Mouse (Mus musculus) lung, embryonic 15.5 days (tissue): Measurements from ENCODE around the gene Cybrd1. TPM values are rescaled to one million over a fixed set of nuclear protein-coding genes. Genes with fewer than 3 reads are reported as not detected.

ENCODE experiments used
- ATAC-seq: fragments of 200-750 bp; cut with Nextera tagmentation; 2 replicates; pipeline ENCODE4 v1.8.0; 2017; ENCODE audit warnings: moderate number of reproducible peaks, borderline replicate concordance; ENCODE audit not compliant: low FRiP score, low TSS enrichment; ENCODE audit errors: extremely low read depth
- H3K27ac ChIP-seq: fragments of 300-500 bp; sonication (generic); 2 replicates; pipeline ENCODE4 v1.5.1; 2015; ENCODE audit warnings: moderate library complexity, mild to moderate bottlenecking, inconsistent platforms
- H3K27me3 ChIP-seq: fragments of 300-500 bp; sonication (generic); 2 replicates; pipeline ENCODE4 v1.6.1; 2015; ENCODE audit warnings: inconsistent platforms
- H3K36me3 ChIP-seq: fragments of 300-500 bp; sonication (generic); 2 replicates; pipeline ENCODE4 v1.6.1; 2015; ENCODE audit warnings: inconsistent platforms
- H3K4me1 ChIP-seq: fragments of 300-500 bp; sonication (generic); 2 replicates; pipeline ENCODE4 v1.6.1; 2015; ENCODE audit warnings: inconsistent platforms
- H3K4me2 ChIP-seq: fragments of 300-500 bp; sonication (generic); 2 replicates; pipeline ENCODE4 v1.6.1; 2015; ENCODE audit warnings: inconsistent platforms, mild to moderate bottlenecking, moderate library complexity
- H3K4me3 ChIP-seq: fragments of 300-500 bp; sonication (generic); 2 replicates; pipeline ENCODE4 v1.5.1; 2015; ENCODE audit warnings: mild to moderate bottlenecking, inconsistent platforms
- H3K9ac ChIP-seq: fragments of 300-500 bp; sonication (generic); 2 replicates; pipeline ENCODE4 v1.6.1; 2015; ENCODE audit warnings: inconsistent platforms
- H3K9me3 ChIP-seq: fragments of 300-500 bp; sonication (generic); 2 replicates; pipeline ENCODE4 v1.6.1; 2016; ENCODE audit warnings: inconsistent platforms
- WGBS: fragments of 180-500 bp; shearing (Covaris S2); methylation state at CpG from one replicate; pipeline ENCODE4 v1.1.7; 2015; 5-methylcytosine and 5-hydroxymethylcytosine counted together
- polyA plus RNA-seq: library from polyadenylated mRNA; unstranded; fragments of >200 nt; fragmentation: Nextera tagmentation; extraction: Ambion mirVana; gene quantifications from 2 replicates; pipeline ENCODE4 v1.2.1, GENCODE M21; 2015

Cybrd1 gene
- polyA plus RNA-seq, 1 experiment from 2014 or later: 3.3 TPM

GRCm38 (mm10) chr2:71104696-71105095 is 13.0 kb upstream of the Cybrd1 start:
- WGBS: 61% methylated on average over 3 of the region's 3 CpGs
- Histone ChIP-seq H3K4me1 (no peaks in the 10 kb centered on the region), H3K9me3 (no peaks in the 10 kb centered on the region), H3K27ac (no peak overlapping the region), H3K27me3 (no peaks in the 10 kb centered on the region), H3K4me3 (no peak overlapping the region), H3K4me2 (no peak overlapping the region), H3K36me3 (peaks cover 5% of the 10 kb centered on the region; the same call in 1 of the 2 replicates), H3K9ac (no peak overlapping the region)
- ATAC-seq: no peak

GRCm38 (mm10) chr2:71105469-71106215 is 12.1 kb upstream of the Cybrd1 start:
- Histone ChIP-seq H3K4me2 (no peak overlapping the region), H3K27me3 (no peaks in the 10 kb centered on the region), H3K9ac (no peak overlapping the region), H3K27ac (no peak overlapping the region), H3K9me3 (no peaks in the 10 kb centered on the region), H3K4me3 (no peak overlapping the region), H3K36me3 (peaks cover 3% of the 10 kb centered on the region; the same call in 1 of the 2 replicates), H3K4me1 (no peaks in the 10 kb centered on the region)
- WGBS: 58% methylated on average over 14 of the region's 14 CpGs
- no peak for ATAC-seq

GRCm38 (mm10) chr2:71107225-71107624 is 10.5 kb upstream of the Cybrd1 start:
- H3K4me3 ChIP-seq: no peak overlapping the region
- no peaks in the 10 kb centered on the region for H3K9me3 ChIP-seq
- H3K36me3 ChIP-seq: no peaks in the 10 kb centered on the region
- WGBS: 72% methylated on average over 2 of the region's 2 CpGs
- no peak overlapping the region for H3K27ac ChIP-seq
- H3K9ac ChIP-seq: no peak overlapping the region
- H3K4me2 ChIP-seq: no peak overlapping the region
- H3K27me3 ChIP-seq: no peaks in the 10 kb centered on the region
- no peak for ATAC-seq
- no peaks in the 10 kb centered on the region for H3K4me1 ChIP-seq

- Histone ChIP-seq H3K27ac (no peak overlapping the region), H3K36me3 (no peaks in the 10 kb centered on the region), H3K4me3 (no peak overlapping the region), H3K4me2 (no peak overlapping the region), H3K4me1 (no peaks in the 10 kb centered on the region), H3K9me3 (no peaks in the 10 kb centered on the region), H3K9ac (no peak overlapping the region), H3K27me3 (no peaks in the 10 kb centered on the region)
- 46% methylated on average over 3 of the region's 3 CpGs for WGBS
- no peak for ATAC-seq
Measured at GRCm38 (mm10) chr2:71108541-71108940, 9.2 kb upstream of the Cybrd1 start.

- Histone ChIP-seq H3K9me3 (no peaks in the 10 kb centered on the region), H3K36me3 (no peaks in the 10 kb centered on the region), H3K9ac (no peak overlapping the region), H3K4me2 (no peak overlapping the region), H3K27me3 (no peaks in the 10 kb centered on the region), H3K27ac (no peak overlapping the region), H3K4me1 (0 out of 2 replicates have a peak, but pooled peaks cover 8% of the 10 kb centered on the region), H3K4me3 (no peak overlapping the region)
- WGBS: 62% methylated on average over 5 of the region's 6 CpGs
- no peak for ATAC-seq
Measured at GRCm38 (mm10) chr2:71113489-71114171, 4.1 kb upstream of the Cybrd1 start.

GRCm38 (mm10) chr2:71116151-71116550 is 1.6 kb upstream of the Cybrd1 start:
- no peak overlapping the region for H3K4me3 ChIP-seq
- WGBS: 96% methylated on average over 4 of the region's 4 CpGs
- no peaks in the 10 kb centered on the region for H3K27me3 ChIP-seq
- peaks cover 9% of the 10 kb centered on the region; the same call in 1 of the 2 replicates for H3K4me1 ChIP-seq
- no peak overlapping the region for H3K4me2 ChIP-seq
- no peaks in the 10 kb centered on the region for H3K9me3 ChIP-seq
- no peak for ATAC-seq
- no peaks in the 10 kb centered on the region for H3K36me3 ChIP-seq
- H3K9ac ChIP-seq: no peak overlapping the region
- no peak overlapping the region for H3K27ac ChIP-seq

GRCm38 (mm10) chr2:71120844-71121243 is 3.1 kb downstream of the Cybrd1 start:
- Histone ChIP-seq H3K27ac (no peak overlapping the region), H3K4me1 (peaks cover 32% of the 10 kb centered on the region), H3K27me3 (no peaks in the 10 kb centered on the region), H3K4me3 (no peak overlapping the region), H3K9me3 (no peaks in the 10 kb centered on the region), H3K36me3 (no peaks in the 10 kb centered on the region), H3K4me2 (no peak overlapping the region), H3K9ac (no peak overlapping the region)
- 72% methylated on average over 10 of the region's 10 CpGs for WGBS
- no peak for ATAC-seq

GRCm38 (mm10) chr2:71121406-71121805 is 3.7 kb downstream of the Cybrd1 start:
- Histone ChIP-seq H3K4me1 (peaks cover 32% of the 10 kb centered on the region), H3K4me3 (no peak overlapping the region), H3K27me3 (no peaks in the 10 kb centered on the region), H3K27ac (no peak overlapping the region), H3K9ac (no peak overlapping the region), H3K36me3 (no peaks in the 10 kb centered on the region), H3K9me3 (no peaks in the 10 kb centered on the region), H3K4me2 (no peak overlapping the region)
- ATAC-seq: no peak
- WGBS: 33% methylated on average over 5 of the region's 5 CpGs

- no peaks in the 10 kb centered on the region for H3K36me3 ChIP-seq
- WGBS: 63% methylated on average over 13 of the region's 13 CpGs
- no peak overlapping the region for H3K27ac ChIP-seq
- H3K9ac ChIP-seq: no peak overlapping the region
- H3K4me1 ChIP-seq: peaks cover 32% of the 10 kb centered on the region
- H3K4me3 ChIP-seq: no peak overlapping the region
- ATAC-seq: no peak
- H3K9me3 ChIP-seq: no peaks in the 10 kb centered on the region
- no peaks in the 10 kb centered on the region for H3K27me3 ChIP-seq
- no peak overlapping the region for H3K4me2 ChIP-seq
Measured at GRCm38 (mm10) chr2:71122268-71123029, 4.7 kb downstream of the Cybrd1 start.

- Histone ChIP-seq H3K4me3 (no peak overlapping the region), H3K36me3 (no peaks in the 10 kb centered on the region), H3K27me3 (no peaks in the 10 kb centered on the region), H3K9ac (no peak overlapping the region), H3K4me2 (no peak overlapping the region), H3K4me1 (peaks cover 35% of the 10 kb centered on the region), H3K27ac (no peak overlapping the region), H3K9me3 (no peaks in the 10 kb centered on the region)
- no peak for ATAC-seq
- WGBS: 47% methylated on average over 2 of the region's 2 CpGs
Measured at GRCm38 (mm10) chr2:71123591-71123990, 5.9 kb downstream of the Cybrd1 start.

- H3K36me3 ChIP-seq: no peaks in the 10 kb centered on the region
- H3K27me3 ChIP-seq: no peaks in the 10 kb centered on the region
- no peak overlapping the region for H3K4me2 ChIP-seq
- ATAC-seq: peak; percentile 49; the same call in 1 of the 2 replicates
- H3K27ac ChIP-seq: 0 out of 2 replicates have a peak overlapping the region, but pooled peaks have one; percentile 14
- H3K9me3 ChIP-seq: no peaks in the 10 kb centered on the region
- no peak overlapping the region for H3K4me3 ChIP-seq
- peaks cover 26% of the 10 kb centered on the region for H3K4me1 ChIP-seq
- 32% methylated on average over 10 of the region's 10 CpGs for WGBS
- no peak overlapping the region for H3K9ac ChIP-seq
Measured at GRCm38 (mm10) chr2:71127779-71128534, 10.2 kb downstream of the Cybrd1 start.
